Mouse (Mus musculus) liver, postnatal 0 days (tissue): ENCODE data around the gene Lsg1. TPM values are rescaled to one million over a fixed set of nuclear protein-coding genes. Genes with fewer than 3 reads are reported as not detected.

Experiments used
- ATAC-seq: fragments of 200-750 bp; cut with Nextera tagmentation; 2 replicates; pipeline ENCODE4 v1.8.0; 2017; ENCODE audit warnings: mild to moderate bottlenecking, moderate library complexity
- DNase-seq: peaks from one replicate; pipeline ENCODE4 v3.0.0-alpha.2; 2016
- H3K27ac ChIP-seq: fragments of 300-500 bp; sonication (generic); 2 replicates; pipeline ENCODE4 v1.5.1; 2014; ENCODE audit warnings: antibody characterized with exemption, moderate library complexity, mild to moderate bottlenecking, low read depth
- H3K27me3 ChIP-seq: fragments of 300-500 bp; sonication (generic); 2 replicates; pipeline ENCODE4 v1.6.1; 2014; ENCODE audit warnings: low read length, control low read depth, mixed read lengths; ENCODE audit not compliant: insufficient read depth
- H3K36me3 ChIP-seq: fragments of 300-500 bp; sonication (generic); replicated peaks from 2 replicates; pipeline ENCODE4 v1.6.1; 2014; ENCODE audit warnings: mild to moderate bottlenecking, control low read depth, low read length, moderate library complexity, mixed read lengths; ENCODE audit not compliant: insufficient read depth
- H3K4me1 ChIP-seq: fragments of 300-500 bp; sonication (generic); 2 replicates; pipeline ENCODE4 v1.6.1; 2014; ENCODE audit warnings: antibody characterized with exemption, mild to moderate bottlenecking, control low read depth; ENCODE audit not compliant: insufficient read depth
- H3K4me2 ChIP-seq: fragments of 300-500 bp; sonication (generic); 2 replicates; pipeline ENCODE4 v1.6.1; 2014; ENCODE audit warnings: low read depth, mild to moderate bottlenecking, low read length, moderate library complexity, mixed read lengths
- H3K4me3 ChIP-seq: fragments of 300-500 bp; sonication (generic); 2 replicates; pipeline ENCODE4 v1.5.1; 2014; ENCODE audit warnings: low read depth, low read length
- H3K9ac ChIP-seq: fragments of 300-500 bp; sonication (generic); replicated peaks from 2 replicates; pipeline ENCODE4 v1.6.1; 2014; ENCODE audit warnings: mild to moderate bottlenecking, moderate library complexity
- H3K9me3 ChIP-seq: fragments of 300-500 bp; sonication (generic); 2 replicates; pipeline ENCODE4 v1.6.1; 2016; ENCODE audit warnings: mild to moderate bottlenecking, control low read depth, low read length, mixed read lengths
- CTCF ChIP-seq: sonication (generic); IDR thresholded peaks from 2 replicates; pipeline ENCODE4 v1.5.1; 2016; ENCODE audit warnings: antibody characterized with exemption, low read depth
- EP300 ChIP-seq: IDR thresholded peaks from 2 replicates; pipeline ENCODE4 v1.6.1; 2016; ENCODE audit warnings: antibody characterized with exemption, low read depth, mild to moderate bottlenecking
- WGBS: fragments of 180-500 bp; shearing (Covaris S2); extraction: QIAGEN DNeasy Blood & Tissue Kit; methylation state at CpG from one replicate; pipeline ENCODE4 v1.1.7; 2014; ENCODE audit not compliant: insufficient replicate concordance; 5-methylcytosine and 5-hydroxymethylcytosine counted together
- polyA plus RNA-seq: library from polyadenylated mRNA; unstranded; fragments of >200 nt; fragmentation: Nextera tagmentation; extraction: Ambion mirVana; gene quantifications from 2 replicates; pipeline ENCODE4 v1.2.1, GENCODE M21; 2015

Gene Lsg1
- polyA plus RNA-seq, 1 experiment from 2014 or later = 25.4 TPM

GRCm38 (mm10) chr16:30570173-30570572, 17.2 kb downstream of the Lsg1 start:
- no peaks in the 10 kb centered on the region for H3K9me3 ChIP-seq
- H3K36me3 ChIP-seq = peaks cover 77% of the 10 kb centered on the region
- TF ChIP-seq CTCF = 0 out of 2 replicates have a peak, but pooled peaks have one; percentile 13
- TF ChIP-seq EP300 = no peak
- H3K27ac ChIP-seq = no peak overlapping the region
- WGBS = 86% methylated on average over 4 of the region's 4 CpGs
- no peak overlapping the region for H3K4me3 ChIP-seq
- no peak for DNase-seq
- 0 out of 2 replicates have a peak, but pooled peaks cover 3% of the 10 kb centered on the region for H3K4me1 ChIP-seq
- no peak overlapping the region for H3K9ac ChIP-seq
- H3K4me2 ChIP-seq = no peak overlapping the region
- no peaks in the 10 kb centered on the region for H3K27me3 ChIP-seq
- ATAC-seq = no peak

- no peak overlapping the region for H3K9ac ChIP-seq
- peak; percentile 87 for ATAC-seq
- TF ChIP-seq CTCF (no peak), EP300 (peak; percentile 57; the same call in 1 of the 2 replicates)
These were observed 21.8 kb downstream of the Lsg1 start for GRCm38 (mm10) chr16:30565631-30566030.

DNA sequence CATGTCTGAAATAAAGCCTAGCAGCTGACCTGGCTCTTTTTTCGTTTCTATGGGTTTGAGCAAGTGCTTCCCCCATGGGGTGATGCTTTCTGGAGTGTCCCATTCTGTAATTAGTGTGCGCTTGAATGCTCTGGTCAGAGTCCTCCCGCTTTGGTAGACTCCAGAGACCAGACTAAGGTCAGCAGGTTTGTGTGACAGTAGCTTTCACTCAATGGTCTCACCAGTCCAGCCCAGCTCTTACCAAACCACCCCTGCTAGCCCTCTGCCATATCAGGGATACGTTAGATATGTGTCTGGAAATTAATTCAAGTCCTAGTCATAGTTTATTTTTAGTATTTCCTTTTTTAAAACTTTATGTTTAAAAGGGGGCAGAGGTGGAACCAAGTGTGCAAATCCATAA, 26.8 kb downstream of the Lsg1 start:
- Histone ChIP-seq H3K4me1 (peaks cover 2% of the 10 kb centered on the region; the same call in 1 of the 2 replicates), H3K9ac (no peak overlapping the region), H3K27me3 (no peaks in the 10 kb centered on the region), H3K4me3 (no peak overlapping the region), H3K27ac (no peak overlapping the region), H3K4me2 (no peak overlapping the region), H3K36me3 (peaks cover 55% of the 10 kb centered on the region), H3K9me3 (peaks cover 2% of the 10 kb centered on the region)
- WGBS = 87% methylated on average over 4 of the region's 4 CpGs
- TF ChIP-seq CTCF = no peak
- no peak for TF ChIP-seq EP300
- DNase-seq (no peak), ATAC-seq (no peak)

More at GRCm38 (mm10) chr16:30565631-30566030, 21.8 kb downstream of the Lsg1 start:
- Histone ChIP-seq H3K4me1 (peaks cover 5% of the 10 kb centered on the region; the same call in 1 of the 2 replicates), H3K4me3 (no peak overlapping the region), H3K27ac (peak overlapping the region; percentile 73), H3K9me3 (no peaks in the 10 kb centered on the region), H3K27me3 (no peaks in the 10 kb centered on the region), H3K4me2 (peak overlapping the region; percentile 39), H3K36me3 (peaks cover 85% of the 10 kb centered on the region)
- DNase-seq = no peak
- 63% methylated on average over 6 of the region's 6 CpGs for WGBS

DNA sequence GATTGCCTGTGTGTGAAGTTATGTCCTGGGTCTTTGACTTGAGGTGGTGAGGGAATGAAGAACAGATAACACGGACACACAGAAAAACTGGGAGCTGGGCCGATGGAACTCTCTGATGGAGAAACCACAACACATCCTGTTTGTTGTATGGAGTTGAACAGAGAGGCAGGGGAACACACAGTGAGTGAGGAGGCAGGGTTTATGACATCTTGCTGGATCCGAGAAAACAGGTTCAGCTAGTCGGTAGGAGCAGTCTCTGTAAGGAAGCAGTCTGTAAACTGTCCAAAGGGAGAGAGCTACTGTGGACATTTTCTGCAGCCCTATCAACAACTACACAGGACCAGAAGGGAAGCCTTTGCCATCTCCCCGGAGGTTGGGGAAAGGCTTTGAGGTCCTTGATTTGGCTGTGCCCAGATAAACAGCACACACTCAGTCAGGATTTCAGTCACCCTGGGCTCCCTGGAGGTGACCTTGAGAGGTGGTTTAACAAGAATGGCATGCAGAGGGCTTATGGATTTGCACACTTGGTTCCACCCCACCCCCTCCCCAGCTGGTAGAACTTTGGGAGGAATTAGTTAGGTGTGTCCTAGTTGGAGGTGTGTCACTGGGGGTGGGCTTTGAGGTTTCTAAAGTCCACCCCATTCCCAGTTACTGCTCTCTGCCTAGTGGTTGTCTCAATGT, 27.9 kb downstream of the Lsg1 start:
- no peaks in the 10 kb centered on the region for H3K27me3 ChIP-seq
- peaks cover 43% of the 10 kb centered on the region for H3K36me3 ChIP-seq
- H3K27ac ChIP-seq = no peak overlapping the region
- DNase-seq (no peak), ATAC-seq (no peak)
- H3K9ac ChIP-seq = no peak overlapping the region
- 84% methylated on average over 5 of the region's 5 CpGs for WGBS
- no peak overlapping the region for H3K4me2 ChIP-seq
- no peaks in the 10 kb centered on the region for H3K4me1 ChIP-seq
- no peak for TF ChIP-seq CTCF
- no peak for TF ChIP-seq EP300
- peaks cover 4% of the 10 kb centered on the region for H3K9me3 ChIP-seq
- H3K4me3 ChIP-seq = no peak overlapping the region

DNA sequence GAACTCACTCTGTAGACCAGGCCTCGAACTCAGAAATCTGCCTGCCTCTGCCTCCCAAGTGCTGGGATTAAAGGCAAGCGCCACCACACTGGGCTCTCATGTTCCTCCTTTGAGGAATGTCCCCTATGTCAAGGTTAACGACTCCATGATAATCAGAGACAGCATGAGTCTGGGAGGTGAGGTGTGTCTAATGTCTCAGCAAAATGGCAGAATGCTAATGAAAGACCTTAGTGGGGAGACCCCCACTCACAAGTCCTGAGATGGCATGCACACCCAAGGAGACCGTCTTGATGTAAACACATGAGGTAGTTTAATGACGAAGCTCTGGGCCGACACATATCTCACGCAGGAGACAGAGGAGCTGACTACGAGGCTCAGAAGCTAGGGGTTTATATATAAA, 33.3 kb downstream of the Lsg1 start:
- H3K27ac ChIP-seq = no peak overlapping the region
- no peak overlapping the region for H3K4me3 ChIP-seq
- no peak overlapping the region for H3K9ac ChIP-seq
- TF ChIP-seq CTCF (no peak), EP300 (no peak)
- no peaks in the 10 kb centered on the region; the same call in none of the 2 replicates for H3K36me3 ChIP-seq
- peaks cover 9% of the 10 kb centered on the region; the same call in 1 of the 2 replicates for H3K27me3 ChIP-seq
- no peak overlapping the region for H3K4me2 ChIP-seq
- no peak for DNase-seq
- no peak for ATAC-seq
- WGBS = 86% methylated on average over 8 of the region's 8 CpGs
- H3K4me1 ChIP-seq = peaks cover 12% of the 10 kb centered on the region
- H3K9me3 ChIP-seq = peaks cover 4% of the 10 kb centered on the region

DNA sequence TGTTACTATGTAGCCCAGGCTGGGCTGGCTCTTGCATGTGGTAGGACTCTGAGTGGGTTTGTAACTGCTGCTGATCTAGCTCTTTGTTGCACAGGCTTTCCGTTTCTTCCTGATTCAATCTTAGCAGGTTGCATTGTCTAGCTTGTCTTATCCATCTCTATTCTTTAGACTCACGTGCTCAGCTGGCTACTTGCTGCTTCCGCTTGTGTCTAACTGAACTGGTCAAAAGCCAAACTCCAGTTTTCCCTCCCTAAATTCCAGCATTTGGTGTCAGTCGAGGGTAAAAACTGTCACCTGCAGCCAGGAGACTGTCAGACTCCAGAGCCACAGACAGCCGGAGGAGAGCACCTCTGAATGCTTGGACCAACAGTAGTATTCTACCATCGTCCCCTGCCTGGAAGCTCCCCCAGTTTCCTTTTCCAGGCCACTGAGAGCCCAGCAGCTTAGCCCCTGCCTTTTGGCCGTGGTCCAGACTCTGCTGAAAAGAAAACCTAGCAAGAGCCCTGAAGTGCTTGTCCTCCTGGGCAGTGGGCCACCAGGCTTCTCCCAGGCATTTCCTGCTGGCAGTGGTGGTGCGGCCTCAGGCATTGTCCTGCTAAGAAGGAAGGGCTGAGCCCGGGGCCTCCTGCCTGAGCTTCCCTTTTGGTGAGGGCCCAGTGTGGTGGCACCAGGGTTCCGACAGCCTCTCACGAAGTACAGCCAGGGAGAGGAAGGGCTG, 34.6 kb downstream of the Lsg1 start:
- Histone ChIP-seq H3K4me2 (no peak overlapping the region), H3K9ac (no peak overlapping the region), H3K27me3 (peaks cover 16% of the 10 kb centered on the region; the same call in 1 of the 2 replicates), H3K4me3 (no peak overlapping the region), H3K4me1 (peaks cover 12% of the 10 kb centered on the region), H3K9me3 (peaks cover 4% of the 10 kb centered on the region), H3K27ac (peak overlapping the region; percentile 13; the same call in 1 of the 2 replicates), H3K36me3 (no peaks in the 10 kb centered on the region; the same call in 1 of the 2 replicates)
- 0 out of 2 replicates have a peak, but pooled peaks have one; percentile 9 for ATAC-seq
- peak; percentile 42 for DNase-seq
- WGBS = 42% methylated on average over 11 of the region's 11 CpGs
- no peak for TF ChIP-seq EP300
- TF ChIP-seq CTCF = no peak
